Mouse (Mus musculus): Measurements from ENCODE around the gene Brf1. TPM values are rescaled to one million over a fixed set of nuclear protein-coding genes. Genes with fewer than 3 reads are reported as not detected.

The Brf1 gene
- total RNA-seq, 2 experiments from 2014 or later = 21.4 to 22.7 TPM

DNA sequence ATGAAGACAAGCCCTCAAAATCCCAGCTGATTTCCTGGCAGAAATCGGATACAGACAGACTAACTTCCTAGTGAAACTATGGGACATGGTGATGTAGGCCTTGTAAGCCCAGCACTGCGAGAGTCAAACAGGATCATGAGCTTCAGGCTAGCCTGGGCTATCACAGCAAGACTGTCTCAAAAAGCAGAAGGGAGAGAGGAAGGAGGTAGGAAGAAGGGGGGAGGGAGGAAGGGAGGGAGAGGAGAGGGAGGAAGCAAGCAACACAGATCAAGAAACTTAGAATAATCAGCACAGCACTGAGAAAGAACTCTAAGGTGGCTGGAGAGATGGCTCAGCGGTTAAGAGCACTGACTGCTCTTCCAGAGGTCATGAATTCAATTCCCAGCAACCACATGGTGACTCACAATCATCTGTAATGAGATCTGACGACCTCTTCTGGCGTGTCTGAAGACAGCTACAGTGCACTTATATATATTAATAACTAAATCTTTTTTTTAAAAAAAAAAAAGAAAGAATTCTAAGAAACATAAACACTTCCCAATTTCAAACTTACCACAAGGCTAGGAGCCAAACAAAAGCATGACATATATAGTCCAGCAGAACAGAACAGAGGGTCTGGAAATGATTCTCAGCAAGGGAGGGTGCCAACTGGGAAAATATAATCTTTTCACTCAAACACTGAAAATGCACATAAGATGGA lies 9.6 kb downstream of the Brf1 start:
- intact Hi-C loops (cut with DNase I; ENCODE audit: low total_unique reads) = no loop called here
- no peak for DNase-seq

- intact Hi-C loops (cut with DNase I; ENCODE audit: low total_unique reads) = no loop called here
- DNase-seq = peak; percentile 58
These were observed 12.6 kb downstream of the Brf1 start for GRCm38 (mm10) chr12:112987877-112988276.

DNA sequence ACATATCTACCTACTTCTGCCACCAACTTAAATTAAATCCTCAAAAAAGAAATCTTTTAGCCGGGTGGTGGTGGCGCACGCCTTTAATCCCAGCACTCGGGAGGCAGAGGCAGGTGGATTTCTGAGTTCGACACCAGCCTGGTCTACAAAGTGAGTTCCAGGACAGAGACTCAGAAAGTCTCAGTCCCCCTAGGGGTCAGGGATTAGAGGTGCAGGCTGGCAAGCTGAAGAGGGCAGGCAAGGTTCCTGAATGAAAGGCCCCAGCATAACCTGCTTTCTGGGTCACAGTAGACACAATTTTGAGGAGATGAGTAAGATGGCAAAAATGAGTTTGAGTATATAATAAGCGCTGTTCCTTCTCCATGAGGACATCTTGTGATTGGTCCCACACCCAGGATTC lies 15.2 kb downstream of the Brf1 start:
- DNase-seq = no peak
- intact Hi-C loops (cut with DNase I; ENCODE audit: low total_unique reads) = no loop called here

DNA sequence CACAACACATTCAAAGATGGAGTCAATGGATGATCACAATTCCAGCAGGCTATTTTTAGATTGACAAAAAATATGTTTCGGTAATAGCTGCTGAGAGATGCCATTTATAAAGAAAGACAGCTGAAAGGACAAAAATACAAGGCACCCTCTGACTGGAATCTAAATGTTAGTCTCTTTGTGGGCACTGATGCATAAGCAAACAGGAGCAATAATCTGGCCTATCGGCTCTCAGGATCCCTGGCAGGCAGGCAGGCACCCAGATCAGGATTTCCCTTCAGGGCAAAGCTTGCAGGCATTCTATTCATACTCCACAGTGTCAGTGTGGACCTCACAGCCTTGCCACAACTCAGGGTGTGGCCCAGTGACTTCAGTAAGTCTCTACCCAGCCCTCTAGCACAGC lies 18.5 kb downstream of the Brf1 start:
- intact Hi-C loops (cut with DNase I; ENCODE audit: low total_unique reads) = no loop called here
- no peak for DNase-seq

- DNase-seq = no peak
- intact Hi-C loops (cut with DNase I; ENCODE audit: low total_unique reads) = no loop called here
These were observed 23.3 kb downstream of the Brf1 start for GRCm38 (mm10) chr12:112977156-112977555.

- peak; percentile 90 for DNase-seq
- intact Hi-C loops (cut with DNase I; ENCODE audit: low total_unique reads) = no loop called here
These were observed 24.0 kb downstream of the Brf1 start, which contains the start of gene Btbd6 for GRCm38 (mm10) chr12:112976371-112977073. Gene Btbd6 (plus strand): TSS chr12:112976482.

DNA sequence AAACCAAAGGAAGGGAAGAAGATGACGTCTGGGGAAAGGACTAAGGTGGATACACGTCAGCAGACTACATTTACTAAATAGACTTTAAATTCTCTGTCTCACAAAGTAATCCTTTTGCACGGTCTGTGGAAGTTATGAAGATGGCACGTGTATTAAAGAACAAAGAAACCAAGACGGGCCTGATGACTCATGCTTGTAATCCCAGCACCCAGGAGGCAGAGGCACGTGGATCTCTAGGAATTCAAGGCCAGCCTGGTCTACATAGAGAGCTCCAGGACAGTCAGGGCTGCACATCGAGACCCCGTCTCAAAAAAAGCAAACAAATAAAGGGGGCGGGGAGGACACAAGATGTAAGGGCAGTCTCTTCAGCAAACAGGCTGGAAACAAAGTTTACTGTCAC lies 25.8 kb downstream of the Brf1 start:
- intact Hi-C loops (cut with DNase I; ENCODE audit: low total_unique reads) = no loop called here
- no peak for DNase-seq

GRCm38 (mm10) chr12:112969616-112970015 lies 30.9 kb downstream of the Brf1 start:
- no peak for DNase-seq
- intact Hi-C loops (cut with DNase I; ENCODE audit: low total_unique reads) = no loop called here

DNA sequence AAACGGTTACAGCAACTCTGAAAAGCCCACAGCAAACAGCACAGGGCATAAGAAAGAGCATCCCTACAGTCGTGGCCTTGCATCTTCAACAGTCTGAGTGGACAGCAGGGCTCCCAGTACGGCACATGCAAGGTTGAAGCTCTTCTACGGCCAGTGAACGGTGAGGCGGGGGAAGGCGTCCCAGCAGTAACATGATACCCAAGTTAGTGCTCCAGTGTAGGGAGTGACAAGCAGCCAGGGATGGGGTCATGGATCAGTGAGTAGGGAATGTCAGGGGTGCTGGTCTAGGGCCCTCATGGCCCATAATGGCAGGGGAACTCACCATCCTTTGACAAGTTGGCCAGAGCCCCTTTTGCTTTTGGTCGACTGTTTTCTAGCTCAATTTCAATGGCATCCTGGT lies 31.6 kb downstream of the Brf1 start:
- intact Hi-C loops (cut with DNase I; ENCODE audit: low total_unique reads) = no loop called here
- no peak for DNase-seq

DNA sequence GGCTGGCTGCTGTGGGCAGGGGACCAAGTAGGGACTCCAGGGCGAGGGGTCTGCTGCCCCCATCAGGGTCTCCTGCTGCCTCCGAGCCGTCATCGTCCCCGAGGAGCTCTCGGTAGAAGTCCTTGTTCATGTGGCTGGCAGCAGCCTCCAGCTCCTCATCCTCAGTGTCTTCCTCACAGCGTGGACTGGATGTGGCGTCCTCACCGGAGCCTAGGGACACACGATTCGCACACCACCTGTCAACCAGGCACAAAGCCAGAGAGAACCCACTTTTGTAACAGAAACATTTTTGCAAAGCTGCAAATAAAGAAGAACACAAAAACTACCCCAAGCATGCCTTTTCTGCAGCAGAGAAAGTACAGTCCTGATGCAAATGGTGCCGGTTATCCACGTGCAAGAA lies 34.7 kb downstream of the Brf1 start:
- intact Hi-C loops (cut with DNase I; ENCODE audit: low total_unique reads) = no loop called here
- no peak for DNase-seq

DNA sequence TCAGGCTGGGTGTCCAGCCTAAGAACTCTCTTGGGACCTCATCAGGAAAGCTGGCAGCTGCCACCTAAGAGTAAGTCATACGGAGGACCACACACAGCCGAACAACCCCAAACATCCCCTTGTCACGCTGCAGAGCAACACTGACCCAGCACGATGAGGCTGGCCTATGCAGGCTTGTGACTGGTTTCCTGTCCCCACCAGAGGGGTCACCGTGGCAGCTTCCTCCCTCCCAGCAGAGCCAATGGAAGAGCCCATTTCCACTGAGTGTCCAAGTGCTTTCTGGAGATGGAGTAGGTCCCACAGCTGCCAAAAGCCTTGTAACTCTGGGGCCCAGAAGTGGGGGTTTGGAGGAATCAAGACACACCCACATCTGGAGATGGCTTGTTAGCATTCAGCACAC lies 38.6 kb downstream of the Brf1 start:
- intact Hi-C loops (cut with DNase I; ENCODE audit: low total_unique reads) = no loop called here
- peak; percentile 42 for DNase-seq

- intact Hi-C loops (cut with DNase I; ENCODE audit: low total_unique reads) = no loop called here
- peak; percentile 82 for DNase-seq
These were observed 39.1 kb downstream of the Brf1 start for GRCm38 (mm10) chr12:112961428-112961827.

DNA sequence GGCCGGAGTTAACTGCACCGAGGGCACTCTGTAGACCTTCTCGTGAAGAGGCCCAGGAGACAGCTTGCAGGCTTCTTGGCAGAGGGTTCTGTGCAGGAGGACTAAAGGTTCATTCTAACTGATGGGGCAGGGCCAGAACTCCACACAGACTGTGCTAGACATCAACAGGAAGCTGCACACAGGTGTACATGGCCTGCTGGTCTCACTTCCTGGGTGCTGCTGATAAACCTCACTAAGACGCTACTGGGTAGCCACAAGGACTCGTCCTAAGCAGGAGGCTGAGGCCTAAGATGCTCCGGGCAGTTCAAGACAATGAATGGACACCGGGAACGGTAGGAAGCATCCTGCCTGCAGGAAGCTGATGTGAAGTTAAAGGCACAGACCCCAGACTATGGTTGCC lies 41.1 kb downstream of the Brf1 start:
- intact Hi-C loops (cut with DNase I; ENCODE audit: low total_unique reads) = no loop called here
- no peak for DNase-seq

DNA sequence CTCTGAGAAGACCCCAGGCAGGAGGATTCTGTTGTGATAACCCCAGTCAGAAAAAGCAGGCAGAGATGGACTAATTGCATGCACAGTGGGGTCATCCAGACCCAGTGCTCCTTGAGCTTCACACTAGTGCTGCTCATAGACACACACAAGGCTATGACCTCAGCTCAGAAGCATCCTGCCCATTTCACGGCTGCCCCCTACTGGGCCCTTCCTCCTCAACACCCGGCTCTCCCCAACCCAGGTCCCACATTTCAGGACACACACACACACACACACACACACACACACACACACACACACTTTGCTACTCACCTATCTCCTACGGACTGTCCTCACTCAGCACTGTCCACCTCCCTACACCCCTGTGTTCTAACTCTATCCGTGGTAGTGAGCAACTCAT lies 42.2 kb downstream of the Brf1 start:
- DNase-seq = peak; percentile 60
- intact Hi-C loops (cut with DNase I; ENCODE audit: low total_unique reads) = no loop called here

DNA sequence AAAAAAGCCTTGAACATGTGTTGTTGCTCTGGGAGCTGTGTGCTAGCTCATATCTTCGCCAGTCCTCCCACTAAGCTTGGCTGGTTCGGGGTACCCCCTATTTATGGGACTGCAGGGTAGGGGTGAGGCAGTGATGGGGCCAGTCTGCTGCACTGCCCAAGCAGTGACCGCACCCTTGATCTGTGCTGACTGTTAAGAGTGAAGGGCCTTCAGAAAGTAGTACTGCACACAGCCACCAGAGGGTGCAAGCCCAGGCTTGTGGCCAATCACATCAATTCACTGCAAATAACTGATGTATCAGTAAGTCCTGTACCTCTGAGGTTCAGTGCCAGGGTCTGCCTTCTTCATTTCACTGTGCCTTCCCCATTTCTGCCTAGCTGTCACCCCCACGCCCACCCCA lies 44.7 kb downstream of the Brf1 start:
- intact Hi-C loops (cut with DNase I; ENCODE audit: low total_unique reads) = no loop called here
- DNase-seq = peak; percentile 76

DNA sequence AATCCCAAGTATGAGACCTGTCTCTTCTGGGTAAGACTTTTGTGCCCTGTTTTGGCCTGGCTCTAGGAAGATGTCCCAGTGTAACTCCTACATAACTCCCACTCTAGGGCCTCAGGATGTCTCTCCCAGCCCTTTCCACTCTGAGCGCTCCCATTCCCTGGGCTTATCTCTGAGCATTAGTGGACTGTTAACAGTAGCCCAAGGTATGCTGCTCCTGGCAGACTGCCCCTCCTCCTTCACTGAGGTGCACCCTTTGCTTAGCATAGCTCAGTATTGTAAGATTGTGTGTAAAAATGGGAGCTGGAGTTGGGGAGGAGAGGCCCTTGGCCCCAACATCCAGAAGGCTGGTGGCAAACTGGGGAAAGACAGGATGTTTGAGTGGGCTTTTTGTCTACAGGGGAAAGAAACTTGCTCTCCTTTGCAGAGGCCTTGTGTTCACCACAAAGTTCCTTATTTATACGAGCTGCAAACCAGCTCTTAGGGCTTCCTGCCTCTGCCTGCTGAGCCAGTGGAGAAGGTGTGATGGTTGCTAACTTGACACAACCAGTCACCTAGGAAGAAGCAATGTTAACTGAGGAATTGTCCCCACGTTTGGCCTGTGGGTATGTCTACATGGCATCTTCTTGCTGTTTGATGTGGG lies 47.5 kb downstream of the Brf1 start:
- intact Hi-C loops (cut with DNase I; ENCODE audit: low total_unique reads) = no loop called here
- no peak for DNase-seq

DNA sequence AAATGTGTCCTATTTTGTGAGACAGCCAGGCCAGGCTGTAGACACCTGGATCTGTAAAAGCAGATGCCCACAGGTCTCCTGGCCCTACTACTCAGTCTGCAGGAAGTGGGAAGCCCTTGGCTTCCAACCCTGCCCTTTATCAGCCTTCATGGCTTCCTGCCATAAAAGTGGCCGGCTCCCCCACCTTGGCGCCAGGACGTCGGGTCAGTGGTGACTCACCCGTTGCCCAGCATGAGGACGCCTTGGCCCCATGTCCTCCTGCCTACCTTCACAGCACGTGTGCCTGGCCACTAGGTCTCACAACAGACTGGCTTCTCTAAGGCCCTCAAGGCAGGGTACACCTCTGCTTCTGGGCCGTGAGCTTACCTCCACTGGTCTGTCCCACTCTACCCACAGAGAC lies 48.1 kb downstream of the Brf1 start:
- no peak for DNase-seq

DNA sequence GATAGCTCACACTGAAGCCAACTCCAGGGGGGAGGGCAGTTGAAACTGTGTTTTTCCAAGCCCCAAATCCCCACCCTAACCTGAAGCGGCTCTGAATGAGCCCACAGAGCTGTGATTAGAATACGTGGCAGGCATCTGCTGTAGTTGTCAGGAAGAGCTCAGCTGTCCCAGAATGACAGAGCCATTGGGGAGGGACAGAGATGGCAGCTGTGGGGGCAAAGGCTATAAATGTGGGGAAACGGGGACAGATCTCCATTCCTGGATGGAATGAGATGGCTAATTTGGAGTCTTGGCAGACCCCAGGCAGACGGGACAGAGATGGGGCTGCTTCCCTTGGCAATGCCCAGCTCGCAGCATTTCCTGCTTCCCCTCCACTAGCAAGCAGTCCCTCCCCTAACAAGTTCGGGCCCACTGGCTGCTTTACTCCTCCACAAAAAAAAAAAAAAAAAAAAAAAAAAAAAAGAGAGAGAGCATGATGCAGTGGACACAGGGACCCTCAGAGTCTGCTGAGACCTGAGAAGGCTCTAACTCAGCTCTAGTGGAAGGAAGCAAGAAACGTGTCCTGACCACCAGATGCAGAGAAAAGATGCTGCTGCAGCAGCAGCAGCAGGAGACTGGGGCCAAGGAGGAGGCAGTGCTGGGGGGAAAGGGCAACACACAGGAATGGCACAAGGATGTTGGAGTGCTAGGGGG lies 49.2 kb downstream of the Brf1 start:
- no peak for DNase-seq
- intact Hi-C loops (cut with DNase I; ENCODE audit: low total_unique reads) = no loop called here

More for the DNA sequence above, 48.1 kb downstream of the Brf1 start:
- intact Hi-C loops (cut with DNase I; ENCODE audit: low total_unique reads) = no loop called here

DNA sequence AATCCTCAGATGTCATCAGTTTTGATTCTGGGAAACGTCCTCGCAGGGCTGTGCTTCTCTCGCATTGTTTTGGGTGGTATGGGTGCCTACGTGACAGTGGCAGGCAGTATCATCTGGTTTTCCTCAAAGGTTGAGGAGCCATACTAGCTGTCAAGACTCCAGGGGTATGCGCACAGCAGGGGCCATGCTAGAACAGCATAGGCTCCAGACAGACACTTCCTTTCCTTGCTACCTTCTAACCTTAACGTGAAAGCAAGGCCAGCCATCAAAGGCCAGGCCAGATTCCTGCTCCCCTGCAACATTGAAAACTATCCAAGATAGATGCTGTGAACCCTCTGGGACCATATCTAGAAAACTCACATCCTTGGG lies 49.8 kb downstream of the Brf1 start:
- DNase-seq = no peak
- intact Hi-C loops (cut with DNase I; ENCODE audit: low total_unique reads) = no loop called here

- DNase-seq = peak; percentile 90
- intact Hi-C loops (cut with DNase I; ENCODE audit: low total_unique reads) = no loop called here
These were observed 50.3 kb downstream of the Brf1 start for GRCm38 (mm10) chr12:112950040-112950760.

Measured in gastrocnemius, postnatal 14 days (tissue).